Mouse (Mus musculus) hindlimb bud, embryonic 11.5 days (tissue): ENCODE results near the gene Gm14305.
"Not testable (repeated sequence)": the region's sequence is repeated elsewhere in the genome, so short reads cannot be mapped to it uniquely, and the experiment has no call there.

Experiments used
- DNase-seq: peaks from one replicate; pipeline ENCODE4 v3.0.0-alpha.2; 2012; ENCODE audit warnings: low read depth, low spot score; ENCODE audit errors: extremely low spot score

Gene Gm14305

DNA sequence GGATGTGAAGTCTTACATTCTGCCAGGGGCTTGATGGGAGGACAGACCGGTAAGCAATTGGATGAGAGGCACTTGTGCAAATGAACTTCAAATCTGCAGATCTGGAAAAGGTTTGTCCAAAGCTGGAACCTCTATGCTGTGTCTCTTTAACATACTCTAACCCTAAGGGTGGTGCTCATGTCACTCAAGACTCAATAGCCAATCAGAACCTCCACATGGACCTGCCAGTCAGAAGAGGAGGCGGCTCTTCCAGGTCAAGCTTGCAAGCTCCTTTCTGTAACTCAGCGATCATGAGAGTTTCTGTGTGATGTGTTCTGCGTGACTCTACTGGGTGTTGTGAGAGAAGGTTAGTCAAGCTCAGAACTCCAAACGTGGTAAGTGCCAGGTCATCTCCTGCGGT lies at the start of gene Gm14305:
Gm14305 (plus strand) TSS at position 278 of the 400 bp plus-strand sequence.
- not testable (repeated sequence) for DNase-seq

DNA sequence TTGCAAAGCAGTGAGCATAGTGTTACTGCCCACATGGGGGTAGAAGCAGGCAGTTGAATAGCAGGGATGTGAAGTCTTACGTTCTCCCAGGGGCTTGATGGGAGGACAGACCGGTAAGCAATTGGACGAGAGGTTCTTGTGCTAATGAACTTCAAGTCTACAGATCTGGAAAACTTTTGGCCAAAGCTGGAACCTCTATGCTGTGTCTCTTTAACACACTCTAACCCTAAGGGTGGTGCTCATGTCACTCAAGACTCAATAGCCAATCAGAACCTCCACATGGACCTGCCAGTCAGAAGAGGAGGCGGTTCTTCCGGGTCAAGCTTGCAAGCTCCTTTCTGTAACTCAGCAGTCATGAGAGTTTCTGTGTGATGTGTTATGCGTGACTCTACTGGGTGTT lies 37.9 kb upstream of the Gm14305 start, which contains the start of gene Zfp973:
Zfp973 (plus strand) TSS at position 301 of the 400 bp plus-strand sequence.
- not testable (repeated sequence) for DNase-seq
